Mouse (Mus musculus): ENCODE results near the gene Pxn. TPM values are rescaled to one million over a fixed set of nuclear protein-coding genes. Genes with fewer than 3 reads are reported as not detected.

Pxn gene
- polyA plus RNA-seq, 2 experiments = 4.8 to 12.9 TPM

- DNase-seq (ENCODE audit: low read depth in 3 of 3, low spot score in 3 of 3) = no peak
- Histone ChIP-seq H3K36me3 (replicated peaks; ENCODE audit: control insufficient read depth, insufficient read depth, low read depth) (no peaks in the 10 kb centered on the region), H3K9me3 (ENCODE audit: control insufficient read depth, low read length) (no peaks in the 10 kb centered on the region), H3K27me3 (ENCODE audit: control insufficient read depth, insufficient read depth, low read length) (no peaks in the 10 kb centered on the region), H3K4me3 (ENCODE audit: insufficient read depth in 1 of 2, low read depth in 2 of 2, low read length in 2 of 2) (no peak overlapping the region), H3K4me1 (replicated peaks; ENCODE audit: control insufficient read depth in 2 of 2, insufficient read depth in 2 of 2, low read length in 1 of 2) (peaks cover 31 to 51% of the 10 kb centered on the region in 2 experiments), H3K4me2 (ENCODE audit: low read depth) (peak overlapping the region; percentile 20), H3K27ac (peak overlapping the region; percentile 21; the same call in 1 of the 2 replicates), H3K9ac (replicated peaks) (no peak overlapping the region)
- no peak for TF ChIP-seq CTCF (IDR thresholded peaks at IDR 0.05; ENCODE audit: low read depth)
- TF ChIP-seq EP300 (IDR thresholded peaks at IDR 0.05; ENCODE audit: low read depth) = no peak
- no peak for ATAC-seq (ENCODE audit: insufficient read depth)
- WGBS (ENCODE audit: insufficient replicate concordance) = 38% methylated on average over 7 of the region's 7 CpGs
Observed at GRCm38 (mm10) chr5:115529742-115530446, 23.4 kb downstream of the Pxn start.

- Histone ChIP-seq H3K9ac (replicated peaks) (no peak overlapping the region), H3K27me3 (ENCODE audit: control insufficient read depth, insufficient read depth, low read length) (no peaks in the 10 kb centered on the region), H3K9me3 (ENCODE audit: control insufficient read depth, low read length) (no peaks in the 10 kb centered on the region), H3K36me3 (replicated peaks; ENCODE audit: control insufficient read depth, insufficient read depth, low read depth) (no peaks in the 10 kb centered on the region), H3K27ac (peak overlapping the region; percentile 21; the same call in 1 of the 2 replicates), H3K4me1 (replicated peaks; ENCODE audit: control insufficient read depth in 2 of 2, insufficient read depth in 2 of 2, low read length in 1 of 2) (peaks cover 35 to 56% of the 10 kb centered on the region in 2 experiments), H3K4me3 (ENCODE audit: insufficient read depth in 1 of 2, low read depth in 2 of 2, low read length in 2 of 2) (no peak overlapping the region), H3K4me2 (ENCODE audit: low read depth) (peak overlapping the region; percentile 20)
- DNase-seq (ENCODE audit: low read depth in 3 of 3, low spot score in 3 of 3) (no peak), ATAC-seq (ENCODE audit: insufficient read depth) (no peak)
- 15% methylated on average over 8 of the region's 8 CpGs for WGBS (ENCODE audit: insufficient replicate concordance)
- TF ChIP-seq CTCF (IDR thresholded peaks at IDR 0.05; ENCODE audit: low read depth) = no peak
- TF ChIP-seq EP300 (IDR thresholded peaks at IDR 0.05; ENCODE audit: low read depth) = no peak
Observed at GRCm38 (mm10) chr5:115530447-115530809, 24.0 kb downstream of the Pxn start.

GRCm38 (mm10) chr5:115531671-115532270, 25.3 kb downstream of the Pxn start:
- no peaks in the 10 kb centered on the region for H3K36me3 ChIP-seq (replicated peaks; ENCODE audit: control insufficient read depth, insufficient read depth, low read depth)
- ATAC-seq (ENCODE audit: insufficient read depth) (peak; percentile 94), DNase-seq (ENCODE audit: low read depth in 3 of 3, low spot score in 3 of 3) (peak; percentile 81 to 85 (median 85))
- peak overlapping the region; percentile 61 for H3K27ac ChIP-seq
- no peaks in the 10 kb centered on the region for H3K9me3 ChIP-seq (ENCODE audit: control insufficient read depth, low read length)
- peaks cover 35 to 60% of the 10 kb centered on the region in 2 experiments for H3K4me1 ChIP-seq (replicated peaks; ENCODE audit: control insufficient read depth in 2 of 2, insufficient read depth in 2 of 2, low read length in 1 of 2)
- H3K27me3 ChIP-seq (ENCODE audit: control insufficient read depth, insufficient read depth, low read length) = no peaks in the 10 kb centered on the region
- TF ChIP-seq CTCF (IDR thresholded peaks at IDR 0.05; ENCODE audit: low read depth) (no peak), EP300 (IDR thresholded peaks at IDR 0.05; ENCODE audit: low read depth) (no peak)
- 18% methylated on average over 18 of the region's 18 CpGs for WGBS (ENCODE audit: insufficient replicate concordance)
- H3K4me3 ChIP-seq (ENCODE audit: insufficient read depth in 1 of 2, low read depth in 2 of 2, low read length in 2 of 2) = peak overlapping the region; percentile 29 to 38; a peak in 3 of 4 replicates
- peak overlapping the region; percentile 65 for H3K9ac ChIP-seq (replicated peaks)
- peak overlapping the region; percentile 72 for H3K4me2 ChIP-seq (ENCODE audit: low read depth)

GRCm38 (mm10) chr5:115534290-115534731, 27.8 kb downstream of the Pxn start:
- H3K36me3 ChIP-seq (replicated peaks; ENCODE audit: control insufficient read depth, insufficient read depth, low read depth) = no peaks in the 10 kb centered on the region
- ATAC-seq (ENCODE audit: insufficient read depth) = no peak
- TF ChIP-seq CTCF (IDR thresholded peaks at IDR 0.05; ENCODE audit: low read depth) (no peak), EP300 (IDR thresholded peaks at IDR 0.05; ENCODE audit: low read depth) (no peak)
- DNase-seq (ENCODE audit: low read depth in 3 of 3, low spot score in 3 of 3) = no peak
- H3K4me2 ChIP-seq (ENCODE audit: low read depth) = peak overlapping the region; percentile 36
- peak overlapping the region in 1 of 2 experiments; percentile 8; a peak in 1 of 4 replicates for H3K4me3 ChIP-seq (ENCODE audit: insufficient read depth in 1 of 2, low read depth in 2 of 2, low read length in 2 of 2)
- no peaks in the 10 kb centered on the region for H3K9me3 ChIP-seq (ENCODE audit: control insufficient read depth, low read length)
- no peaks in the 10 kb centered on the region for H3K27me3 ChIP-seq (ENCODE audit: control insufficient read depth, insufficient read depth, low read length)
- H3K9ac ChIP-seq (replicated peaks) = no peak overlapping the region
- 15% methylated on average over 16 of the region's 16 CpGs for WGBS (ENCODE audit: insufficient replicate concordance)
- no peak overlapping the region for H3K27ac ChIP-seq
- H3K4me1 ChIP-seq (replicated peaks; ENCODE audit: control insufficient read depth in 2 of 2, insufficient read depth in 2 of 2, low read length in 1 of 2) = peaks cover 35 to 57% of the 10 kb centered on the region in 2 experiments

- no peaks in the 10 kb centered on the region for H3K36me3 ChIP-seq (replicated peaks; ENCODE audit: control insufficient read depth, insufficient read depth, low read depth)
- H3K9me3 ChIP-seq (ENCODE audit: control insufficient read depth, low read length) = no peaks in the 10 kb centered on the region
- H3K4me3 ChIP-seq (ENCODE audit: insufficient read depth in 1 of 2, low read depth in 2 of 2, low read length in 2 of 2) = no peak overlapping the region
- H3K27me3 ChIP-seq (ENCODE audit: control insufficient read depth, insufficient read depth, low read length) = no peaks in the 10 kb centered on the region
- ATAC-seq (ENCODE audit: insufficient read depth) (no peak), DNase-seq (ENCODE audit: low read depth in 3 of 3, low spot score in 3 of 3) (no peak)
- 21% methylated on average over 8 of the region's 8 CpGs for WGBS (ENCODE audit: insufficient replicate concordance)
- H3K4me2 ChIP-seq (ENCODE audit: low read depth) = peak overlapping the region; percentile 28; the same call in 1 of the 2 replicates
- no peak for TF ChIP-seq CTCF (IDR thresholded peaks at IDR 0.05; ENCODE audit: low read depth)
- no peak for TF ChIP-seq EP300 (IDR thresholded peaks at IDR 0.05; ENCODE audit: low read depth)
- no peak overlapping the region for H3K27ac ChIP-seq
- H3K9ac ChIP-seq (replicated peaks) = no peak overlapping the region
- peaks cover 35 to 56% of the 10 kb centered on the region in 2 experiments for H3K4me1 ChIP-seq (replicated peaks; ENCODE audit: control insufficient read depth in 2 of 2, insufficient read depth in 2 of 2, low read length in 1 of 2)
Observed at GRCm38 (mm10) chr5:115534856-115535255, 28.4 kb downstream of the Pxn start.

Measured in liver, embryonic 14.5 days (tissue).